Mouse (Mus musculus) embryonic fibroblast, embryonic 13.5 days (primary cell): Measurements from ENCODE around the gene Ptges3.

ENCODE experiments used
- CTCF ChIP-seq: IDR thresholded peaks from 2 replicates; pipeline ENCODE4 v1.5.1; 2011; ENCODE audit warnings: mild to moderate bottlenecking, control low read depth, low read length, moderate library complexity, borderline replicate concordance; ENCODE audit not compliant: insufficient read depth
- POLR2A ChIP-seq: IDR thresholded peaks from 2 replicates; pipeline ENCODE4 v1.6.1; 2011; ENCODE audit warnings: low read depth, mild to moderate bottlenecking, control low read depth, low read length, moderate library complexity

- TF ChIP-seq CTCF (no peak), POLR2A (peak; percentile 90)
Measured at GRCm38 (mm10) chr10:128091564-128092505, 33.1 kb downstream of the Ptges3 start, which contains the start of gene Baz2a.
